Comparison of ENCODE assay signal across 26 mouse cellular contexts in the genomic region with DNA sequence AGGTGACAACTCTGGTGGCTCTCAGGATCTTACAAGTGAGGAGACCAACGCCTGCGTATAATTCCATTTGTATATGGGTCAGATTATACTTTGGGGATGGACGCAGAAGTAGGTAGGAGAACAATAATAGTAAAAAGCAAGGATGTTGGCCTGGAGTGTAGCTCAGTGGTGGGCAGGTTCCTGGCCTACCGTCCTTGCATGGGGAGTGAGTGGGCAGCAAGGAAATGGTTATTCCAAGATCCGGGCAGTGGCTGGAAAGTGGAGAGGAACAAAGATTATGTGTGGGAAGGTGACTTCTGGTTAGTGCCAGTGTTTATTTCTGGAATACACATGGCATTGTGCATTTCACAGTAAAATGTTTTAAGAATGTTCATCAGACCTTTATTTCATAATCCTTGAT. TPM values are rescaled to one million over a fixed set of nuclear protein-coding genes. Genes with fewer than 3 reads are reported as not detected.
"Had no signal": no experiment of that assay in that cellular context is flagged by ENCODE, and none has a peak within 500 bp of the region (broad histone marks: within the 10 kb centered on the region; RNA-seq: fewer than 3 reads in every experiment).

No protein-coding gene starts in this region.

- H3K9me3 ChIP-seq: heart, embryonic 13.5 days; heart, embryonic 15.5 days; hindbrain, embryonic 13.5 days; hindbrain, embryonic 15.5 days; kidney, embryonic 15.5 days; limb, embryonic 13.5 days; limb, embryonic 15.5 days had no signal

- ATAC-seq: hindbrain, postnatal 0 days; intestine, embryonic 16.5 days had no signal

- H3K27me3 ChIP-seq: heart, embryonic 13.5 days; heart, embryonic 15.5 days; hindbrain, embryonic 15.5 days; kidney, embryonic 15.5 days; limb, embryonic 13.5 days; limb, embryonic 15.5 days had no signal

- H3K36me3 ChIP-seq: heart, embryonic 13.5 days; heart, embryonic 15.5 days; hindbrain, embryonic 13.5 days; hindbrain, embryonic 15.5 days; kidney, embryonic 15.5 days; limb, embryonic 13.5 days; limb, embryonic 15.5 days had no signal

- H3K9ac ChIP-seq: heart, embryonic 13.5 days; heart, embryonic 15.5 days; hindbrain, embryonic 13.5 days; hindbrain, embryonic 15.5 days; kidney, embryonic 15.5 days; limb, embryonic 13.5 days; limb, embryonic 15.5 days had no signal

- DNase-seq: gastrocnemius, postnatal 14 days; gastrocnemius, postnatal 36 days; heart, adult 11 months; heart, adult 2 months; heart, postnatal 14 days; heart, postnatal 36 days; kidney, adult 11 months; kidney, adult 2 months; kidney, adult 9 months; kidney, postnatal 14 days; kidney, postnatal 36 days; layer of hippocampus, adult 9-11 months; layer of hippocampus, postnatal 36 days; left cerebral cortex, postnatal 4 days had no signal

- H3K4me3 ChIP-seq: heart, adult 2 months; heart, embryonic 13.5 days; heart, embryonic 15.5 days; hindbrain, embryonic 13.5 days; hindbrain, embryonic 15.5 days; kidney, embryonic 15.5 days; limb, embryonic 13.5 days; limb, embryonic 15.5 days had no signal

- H3K27ac ChIP-seq: heart, adult 2 months; heart, embryonic 13.5 days; heart, embryonic 15.5 days; hindbrain, embryonic 13.5 days; hindbrain, embryonic 15.5 days; hindbrain, postnatal 0 days; kidney, embryonic 15.5 days; kidney, postnatal 0 days; limb, embryonic 13.5 days; limb, embryonic 15.5 days had no signal

- H3K4me2 ChIP-seq: heart, embryonic 11.5 days; heart, embryonic 13.5 days; heart, embryonic 15.5 days; hindbrain, embryonic 13.5 days; hindbrain, embryonic 15.5 days; kidney, embryonic 15.5 days; limb, embryonic 13.5 days; limb, embryonic 15.5 days had no signal

RNA-seq across cellular contexts. Expression of a gene that starts 8.7 kb away (rescaled TPM):
- polyA plus RNA-seq: heart, adult 2 months; large intestine, adult 2 months had no signal

RNA-seq across cellular contexts. Expression of a gene that starts 56.1 kb away (rescaled TPM):
- polyA plus RNA-seq: heart, embryonic 11.5 days had no signal
